Mouse (Mus musculus) heart, embryonic 15.5 days (tissue): ENCODE data around the gene Sphk1. TPM values are rescaled to one million over a fixed set of nuclear protein-coding genes. Genes with fewer than 3 reads are reported as not detected.

Experiments
- ATAC-seq: fragments of 200-750 bp; cut with Nextera tagmentation; replicated peaks from 2 replicates; pipeline ENCODE4 v1.8.0; 2017; ENCODE audit warnings: low read depth, moderate TSS enrichment; ENCODE audit not compliant: insufficient number of reproducible peaks, insufficient read depth, low FRiP score
- H3K27ac ChIP-seq: fragments of 300-500 bp; sonication (generic); 2 replicates; pipeline ENCODE4 v1.5.1; 2015; ENCODE audit warnings: mild to moderate bottlenecking, inconsistent platforms
- H3K27me3 ChIP-seq: fragments of 300-500 bp; sonication (generic); 2 replicates; pipeline ENCODE4 v1.6.1; 2015; ENCODE audit warnings: inconsistent platforms
- H3K36me3 ChIP-seq: fragments of 300-500 bp; sonication (generic); 2 replicates; pipeline ENCODE4 v1.6.1; 2015; ENCODE audit warnings: mild to moderate bottlenecking, inconsistent platforms
- H3K4me1 ChIP-seq: fragments of 300-500 bp; sonication (generic); replicated peaks from 2 replicates; pipeline ENCODE4 v1.6.1; 2015; ENCODE audit warnings: inconsistent platforms
- H3K4me2 ChIP-seq: fragments of 300-500 bp; sonication (generic); 2 replicates; pipeline ENCODE4 v1.6.1; 2015; ENCODE audit warnings: inconsistent platforms, mild to moderate bottlenecking, moderate library complexity
- H3K4me3 ChIP-seq: fragments of 300-500 bp; sonication (generic); 2 replicates; pipeline ENCODE4 v1.5.1; 2015; ENCODE audit warnings: mild to moderate bottlenecking, inconsistent platforms
- H3K9ac ChIP-seq: fragments of 300-500 bp; sonication (generic); 2 replicates; pipeline ENCODE4 v1.6.1; 2015; ENCODE audit warnings: mild to moderate bottlenecking, inconsistent platforms
- H3K9me3 ChIP-seq: fragments of 300-500 bp; sonication (generic); replicated peaks from 2 replicates; pipeline ENCODE4 v1.6.1; 2016; ENCODE audit warnings: inconsistent platforms
- whole genome bisulfite sequencing: fragments of 180-500 bp; shearing (Covaris S2); methylation state at CpG from one replicate; pipeline ENCODE4 v1.1.7; 2015; ENCODE audit warnings: mixed read lengths; 5-methylcytosine and 5-hydroxymethylcytosine counted together
- polyA plus RNA-seq: library from polyadenylated mRNA; unstranded; fragments of >200 nt; fragmentation: Nextera tagmentation; extraction: Ambion mirVana; gene quantifications from 2 replicates; pipeline ENCODE4 v1.2.1, GENCODE M21; 2015

The Sphk1 gene
- polyA plus RNA-seq, 1 experiment from 2014 or later, result 2.8 TPM

- Histone ChIP-seq H3K4me2 (no peak overlapping the region), H3K36me3 (peaks cover 82% of the 10 kb centered on the region), H3K9me3 (no peaks in the 10 kb centered on the region), H3K4me1 (no peaks in the 10 kb centered on the region), H3K4me3 (no peak overlapping the region), H3K27ac (no peak overlapping the region), H3K9ac (no peak overlapping the region), H3K27me3 (no peaks in the 10 kb centered on the region)
- ATAC-seq, result no peak
- WGBS, result 76% methylated on average over 4 of the region's 4 CpGs
These were observed 12.4 kb downstream of the Sphk1 start for GRCm38 (mm10) chr11:116543110-116543509.

GRCm38 (mm10) chr11:116547296-116548060 lies 16.8 kb downstream of the Sphk1 start:
- Histone ChIP-seq H3K4me1 (peaks cover 33% of the 10 kb centered on the region), H3K9me3 (no peaks in the 10 kb centered on the region), H3K4me2 (no peak overlapping the region), H3K4me3 (no peak overlapping the region), H3K36me3 (peaks cover 39% of the 10 kb centered on the region), H3K27ac (no peak overlapping the region), H3K9ac (no peak overlapping the region), H3K27me3 (no peaks in the 10 kb centered on the region)
- WGBS, result 74% methylated on average over 17 of the region's 17 CpGs
- ATAC-seq, result no peak

DNA sequence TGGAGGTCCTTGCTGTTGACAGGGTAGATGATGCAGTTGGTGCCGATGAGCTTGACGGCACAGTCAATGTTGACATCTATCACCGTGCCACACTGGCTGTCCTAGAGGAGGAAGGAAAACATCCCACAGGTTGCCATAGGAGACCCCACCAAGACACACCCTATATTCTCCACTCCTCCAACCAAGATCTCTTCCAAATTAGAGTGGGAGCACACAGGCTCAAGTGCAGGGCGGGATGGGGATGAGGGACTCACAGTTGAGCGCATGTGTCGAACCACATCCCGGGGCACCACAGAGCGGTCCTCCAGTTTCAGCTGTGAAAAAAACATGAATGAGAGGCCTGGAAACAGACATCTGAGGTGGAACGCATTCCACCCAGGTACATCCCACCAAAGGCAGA lies 18.1 kb downstream of the Sphk1 start:
- H3K36me3 ChIP-seq, result peaks cover 27% of the 10 kb centered on the region
- no peak overlapping the region for H3K27ac ChIP-seq
- ATAC-seq, result no peak
- H3K9me3 ChIP-seq, result no peaks in the 10 kb centered on the region
- no peak overlapping the region for H3K9ac ChIP-seq
- H3K4me2 ChIP-seq, result no peak overlapping the region
- H3K4me1 ChIP-seq, result peaks cover 42% of the 10 kb centered on the region
- 85% methylated on average over 9 of the region's 9 CpGs for whole genome bisulfite sequencing
- H3K27me3 ChIP-seq, result no peaks in the 10 kb centered on the region
- H3K4me3 ChIP-seq, result no peak overlapping the region

DNA sequence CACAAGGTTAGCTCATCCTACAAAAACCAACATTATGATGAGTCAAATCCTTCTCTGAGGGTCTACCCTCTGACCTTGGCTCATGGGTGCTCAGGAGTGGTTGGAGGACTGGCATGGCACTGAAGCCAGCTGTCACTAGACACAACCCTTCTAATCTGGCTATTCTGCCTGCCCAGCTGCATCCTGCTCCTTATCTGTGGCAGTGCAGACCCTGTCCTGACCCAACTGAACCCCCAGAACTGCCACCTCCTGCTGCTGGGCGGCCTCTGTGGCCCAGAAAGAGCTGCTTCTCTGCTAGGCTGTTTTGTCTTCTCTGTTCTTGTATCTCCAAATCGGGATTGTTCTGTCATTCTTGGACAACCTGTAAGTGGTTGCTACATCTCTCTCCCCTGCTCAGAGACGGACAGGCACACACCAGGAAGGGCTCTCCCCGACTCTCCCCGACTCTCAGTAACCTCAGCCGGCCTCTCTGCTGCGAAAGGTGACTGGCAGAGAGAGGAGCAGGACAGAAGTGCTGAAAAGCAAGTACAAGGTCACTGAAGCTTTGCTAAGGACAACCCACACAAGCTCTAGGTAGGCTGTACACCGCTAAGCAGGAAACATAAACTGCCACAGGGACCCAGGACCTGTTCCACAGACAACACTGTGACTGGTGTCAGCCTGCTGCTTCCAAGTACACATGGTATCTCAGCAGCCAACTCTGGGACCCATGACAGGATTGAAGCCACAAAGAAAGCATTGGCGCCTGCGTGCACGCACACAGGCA lies 18.7 kb downstream of the Sphk1 start:
- Histone ChIP-seq H3K4me1 (peaks cover 49% of the 10 kb centered on the region), H3K9ac (no peak overlapping the region), H3K27me3 (no peaks in the 10 kb centered on the region), H3K9me3 (no peaks in the 10 kb centered on the region), H3K27ac (peak overlapping the region; percentile 60), H3K4me3 (no peak overlapping the region), H3K36me3 (peaks cover 21% of the 10 kb centered on the region), H3K4me2 (no peak overlapping the region)
- WGBS, result 55% methylated on average over 11 of the region's 11 CpGs
- ATAC-seq, result no peak

GRCm38 (mm10) chr11:116550748-116551147 lies 20.0 kb downstream of the Sphk1 start:
- no peak overlapping the region for H3K9ac ChIP-seq

GRCm38 (mm10) chr11:116552194-116552593 lies 21.5 kb downstream of the Sphk1 start:
- Histone ChIP-seq H3K9ac (no peak overlapping the region), H3K4me1 (peaks cover 71% of the 10 kb centered on the region), H3K4me3 (no peak overlapping the region), H3K9me3 (no peaks in the 10 kb centered on the region), H3K4me2 (no peak overlapping the region), H3K36me3 (no peaks in the 10 kb centered on the region), H3K27me3 (no peaks in the 10 kb centered on the region), H3K27ac (no peak overlapping the region)
- WGBS, result 79% methylated on average over 1 of the region's 1 CpGs
- no peak for ATAC-seq

More at GRCm38 (mm10) chr11:116550748-116551147, 20.0 kb downstream of the Sphk1 start:
- 29% methylated on average over 7 of the region's 7 CpGs for WGBS
- no peak overlapping the region for H3K4me2 ChIP-seq
- no peaks in the 10 kb centered on the region for H3K9me3 ChIP-seq
- peaks cover 8% of the 10 kb centered on the region; the same call in 1 of the 2 replicates for H3K36me3 ChIP-seq
- H3K4me1 ChIP-seq, result peaks cover 62% of the 10 kb centered on the region
- peak overlapping the region; percentile 60 for H3K27ac ChIP-seq
- peak; percentile 30; the same call in 1 of the 2 replicates for ATAC-seq
- H3K4me3 ChIP-seq, result no peak overlapping the region
- H3K27me3 ChIP-seq, result no peaks in the 10 kb centered on the region

DNA sequence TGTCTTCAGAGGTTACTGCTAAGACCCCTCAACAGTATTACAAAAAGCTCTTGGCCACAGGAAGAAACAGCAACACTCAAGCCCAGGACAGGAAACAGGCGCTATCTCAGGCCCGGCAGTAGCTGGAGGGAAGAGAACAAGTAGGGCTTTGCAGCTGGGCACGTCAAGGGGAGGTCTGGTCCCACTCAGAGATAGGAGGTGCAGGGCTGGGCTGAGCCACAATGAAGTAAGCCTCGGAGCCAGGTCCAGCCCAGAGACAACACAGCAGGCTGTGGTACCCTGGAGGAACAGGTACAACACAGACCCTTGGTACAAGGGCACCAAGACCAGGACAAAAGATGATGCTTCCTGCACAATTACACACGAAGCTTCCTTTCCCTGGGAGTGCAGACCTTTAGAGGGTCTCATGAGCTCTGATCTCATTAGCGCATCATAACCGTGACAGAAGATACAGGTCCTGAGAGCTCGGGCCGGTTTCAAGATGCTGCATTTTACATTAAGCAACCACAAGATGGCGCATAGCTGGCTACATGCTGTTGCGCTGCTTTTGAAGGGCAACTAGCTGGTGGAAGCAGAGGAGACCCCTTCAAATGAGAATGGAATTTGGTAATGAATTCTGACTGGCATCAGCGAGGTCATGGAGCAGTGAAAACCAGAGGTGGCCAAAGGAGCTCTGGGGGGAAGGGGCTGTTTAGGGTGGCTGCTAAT lies 23.6 kb downstream of the Sphk1 start:
- Histone ChIP-seq H3K4me1 (peaks cover 65% of the 10 kb centered on the region), H3K9me3 (no peaks in the 10 kb centered on the region), H3K9ac (no peak overlapping the region; the same call in 1 of the 2 replicates), H3K4me2 (0 out of 2 replicates have a peak overlapping the region, but pooled peaks have one; percentile 8), H3K36me3 (no peaks in the 10 kb centered on the region), H3K27ac (peak overlapping the region; percentile 50), H3K4me3 (no peak overlapping the region), H3K27me3 (no peaks in the 10 kb centered on the region)
- peak; percentile 56 for ATAC-seq
- WGBS, result 13% methylated on average over 12 of the region's 12 CpGs

DNA sequence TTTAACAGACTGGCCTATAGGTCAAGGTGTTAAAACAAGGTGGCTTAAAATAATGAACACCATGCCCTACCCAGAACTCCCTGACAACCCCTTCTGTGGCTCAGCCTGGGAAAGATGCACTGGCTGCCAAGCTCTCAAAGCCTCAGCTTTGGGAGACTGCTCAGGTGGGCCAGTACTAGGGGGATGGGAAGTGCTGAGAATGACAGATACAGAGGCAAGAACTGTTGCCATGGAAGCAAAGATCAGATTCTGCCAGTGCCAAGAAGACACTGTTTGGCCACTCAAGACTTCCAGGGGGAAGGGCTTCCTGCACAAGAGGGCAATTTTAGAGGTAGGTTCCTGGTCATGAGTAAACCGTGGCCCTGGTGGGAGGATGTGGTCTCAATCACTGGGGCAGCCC lies 24.8 kb downstream of the Sphk1 start:
- 46% methylated on average over 1 of the region's 1 CpGs for WGBS

DNA sequence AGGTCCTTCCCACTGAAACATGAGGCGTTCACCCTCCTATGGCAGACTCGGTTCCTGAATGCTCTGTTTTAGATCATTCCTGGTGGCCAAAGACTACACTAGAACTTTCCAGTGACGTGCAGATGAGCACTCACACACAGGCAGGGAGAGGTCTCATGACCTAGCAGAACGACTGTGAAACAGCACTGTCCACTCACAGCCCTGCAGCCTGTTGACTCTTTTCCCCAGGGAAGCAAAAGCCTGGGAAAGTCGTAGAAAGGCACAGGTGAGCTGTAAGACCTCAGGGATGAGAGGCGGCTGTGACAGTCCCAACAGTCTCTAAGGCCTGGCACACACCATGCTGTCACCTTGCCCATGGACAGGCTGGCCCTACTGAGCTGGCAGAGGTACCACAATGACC lies 25.6 kb downstream of the Sphk1 start:
- Histone ChIP-seq H3K4me2 (no peak overlapping the region), H3K27ac (no peak overlapping the region), H3K4me3 (no peak overlapping the region), H3K27me3 (no peaks in the 10 kb centered on the region), H3K9ac (no peak overlapping the region; the same call in 1 of the 2 replicates), H3K9me3 (no peaks in the 10 kb centered on the region), H3K4me1 (peaks cover 46% of the 10 kb centered on the region), H3K36me3 (no peaks in the 10 kb centered on the region)
- ATAC-seq, result no peak
- WGBS, result 40% methylated on average over 6 of the region's 6 CpGs

More for the DNA sequence above, 24.8 kb downstream of the Sphk1 start:
- Histone ChIP-seq H3K27ac (no peak overlapping the region), H3K9me3 (no peaks in the 10 kb centered on the region), H3K4me2 (no peak overlapping the region), H3K4me1 (peaks cover 53% of the 10 kb centered on the region), H3K9ac (no peak overlapping the region), H3K27me3 (no peaks in the 10 kb centered on the region), H3K36me3 (no peaks in the 10 kb centered on the region), H3K4me3 (no peak overlapping the region)
- no peak for ATAC-seq

DNA sequence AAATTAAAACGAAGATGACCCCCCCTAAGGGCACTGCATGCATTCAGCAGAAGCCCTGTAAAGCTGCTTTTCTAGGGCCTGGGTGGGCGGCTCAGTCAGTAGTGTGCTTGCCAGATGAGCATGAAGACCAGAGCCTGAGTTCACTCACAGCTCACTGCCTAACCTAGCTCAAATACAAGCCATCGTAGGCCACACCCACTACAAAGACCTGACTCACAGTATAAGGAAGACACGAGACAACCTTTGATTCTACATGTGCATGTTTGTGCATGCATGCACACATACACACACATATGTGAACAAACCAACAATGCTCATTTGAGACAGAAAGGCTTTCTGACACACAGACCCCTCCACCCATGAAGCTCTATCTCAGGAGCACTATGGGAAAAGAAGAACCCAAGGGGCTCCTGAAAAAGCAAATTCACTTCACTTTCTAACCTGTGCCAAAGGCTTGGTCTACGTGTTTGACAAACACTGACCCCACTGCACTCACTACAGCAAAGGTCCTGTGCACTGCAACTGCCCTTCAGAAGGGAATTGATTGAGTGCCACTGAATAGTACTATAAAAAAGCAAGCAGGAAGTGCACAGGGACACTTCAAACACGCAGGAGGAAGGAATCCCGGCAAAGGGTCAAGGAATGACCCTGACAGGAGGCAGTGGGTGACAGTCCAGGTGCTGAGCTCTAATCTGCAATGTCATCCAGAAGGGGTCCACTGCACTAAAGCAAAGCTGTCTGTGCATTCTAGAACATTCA lies 34.7 kb downstream of the Sphk1 start:
- Histone ChIP-seq H3K27ac (no peak overlapping the region), H3K36me3 (no peaks in the 10 kb centered on the region), H3K9me3 (no peaks in the 10 kb centered on the region), H3K9ac (no peak overlapping the region), H3K27me3 (no peaks in the 10 kb centered on the region), H3K4me2 (no peak overlapping the region), H3K4me3 (no peak overlapping the region), H3K4me1 (peaks cover 17% of the 10 kb centered on the region)
- ATAC-seq, result no peak
- 60% methylated on average over 7 of the region's 7 CpGs for whole genome bisulfite sequencing
